Mouse (Mus musculus): ENCODE measurements around the gene Sgcb.
"Not testable (repeated sequence)": the region's sequence is repeated elsewhere in the genome, so short reads cannot be mapped to it uniquely, and the experiment has no call there.

Sgcb gene

DNA sequence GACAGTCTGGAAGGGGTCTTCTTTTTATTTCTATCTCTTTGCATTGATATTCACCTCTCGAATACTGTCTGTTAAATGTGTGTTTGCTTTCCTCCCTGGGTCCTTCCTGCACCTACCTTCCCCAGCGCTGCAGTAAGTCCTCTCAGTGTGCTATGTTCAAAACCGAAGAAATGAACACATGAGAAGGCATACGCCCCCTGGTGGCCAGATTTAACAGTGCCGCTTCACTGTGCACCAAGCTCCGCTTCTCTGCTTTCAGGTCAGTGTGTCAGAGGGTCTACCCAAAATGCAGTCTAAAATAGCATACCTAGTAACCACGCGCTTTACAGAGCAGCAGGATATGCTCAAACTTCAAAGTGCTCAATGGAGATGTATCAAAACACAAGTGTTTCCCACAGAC lies 14.4 kb downstream of the Sgcb start:
- DNase-seq (ENCODE audit: low read depth, low spot score): peak; percentile 45

DNA sequence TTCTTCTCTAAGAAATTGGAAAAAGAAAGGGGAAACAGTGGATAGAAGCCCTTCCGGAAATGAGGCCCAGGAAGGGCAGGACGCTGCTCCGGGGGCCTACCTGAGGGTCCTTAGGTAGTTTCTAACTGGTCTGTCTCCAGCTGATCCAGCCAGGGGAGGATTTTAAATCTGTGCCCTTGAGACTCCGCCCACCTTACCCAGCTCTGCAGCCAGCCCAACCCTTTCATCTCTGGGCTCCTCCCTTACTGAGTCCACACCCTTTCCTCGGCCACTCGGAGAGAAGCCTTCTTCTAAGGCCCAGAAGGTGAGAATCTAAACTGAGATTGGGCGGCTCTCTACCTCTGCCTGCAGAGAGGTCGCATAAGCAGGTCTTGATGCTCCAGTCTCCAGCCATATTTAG lies 15.3 kb downstream of the Sgcb start, which contains the start of gene Lrrc66:
TSS of gene Lrrc66 (minus strand) at position 236 of the 400 bp plus-strand sequence.
- no peak for DNase-seq (ENCODE audit: low read depth, low spot score)

DNA sequence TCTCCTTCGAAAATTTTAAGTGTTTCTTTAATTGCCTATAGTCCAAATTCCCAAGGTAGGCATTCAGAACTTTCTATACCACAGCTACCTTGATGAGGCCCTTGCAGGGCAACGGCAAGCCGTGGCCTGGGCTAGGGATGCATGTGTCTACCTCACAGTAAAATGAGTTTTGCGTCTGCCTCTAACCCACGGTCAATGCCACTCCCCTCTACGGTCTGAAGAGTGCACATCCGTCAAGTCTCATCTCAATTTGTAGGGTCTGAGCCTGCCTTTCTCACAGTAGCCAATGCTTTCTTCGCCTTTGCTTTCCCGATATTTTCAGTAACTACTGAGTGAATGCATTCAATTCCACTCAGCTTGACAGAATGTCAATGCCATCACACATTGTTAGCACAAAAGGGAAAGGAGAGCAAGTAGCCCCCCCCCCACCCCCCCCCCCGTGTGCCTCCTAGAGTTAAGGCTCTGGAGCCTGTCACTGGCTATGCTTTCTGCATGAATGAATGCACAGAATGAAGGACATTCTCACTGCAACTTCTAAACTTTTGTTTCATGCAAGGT lies 16.5 kb downstream of the Sgcb start:
- DNase-seq (ENCODE audit: low read depth, low spot score): no peak

DNA sequence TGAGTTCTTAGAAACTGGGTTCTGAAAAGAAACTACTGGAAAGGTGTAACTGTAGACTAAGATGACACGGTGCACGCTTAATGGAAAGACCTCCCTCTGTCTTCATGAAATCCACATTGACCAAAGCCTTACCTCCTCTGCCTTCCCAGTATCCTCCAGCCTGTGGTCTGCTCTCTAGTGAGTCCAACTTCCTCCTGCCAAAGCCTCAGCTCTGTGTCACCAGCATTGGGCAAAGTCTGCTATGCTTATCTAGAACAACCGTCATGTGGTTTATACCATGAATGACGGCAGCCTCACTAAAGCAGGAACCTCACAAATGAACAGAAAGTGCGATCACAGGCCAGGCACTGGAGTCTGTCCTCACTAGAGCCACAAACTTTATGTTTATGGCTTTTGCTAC lies 17.4 kb downstream of the Sgcb start:
- DNase-seq (ENCODE audit: low read depth, low spot score): no peak

DNA sequence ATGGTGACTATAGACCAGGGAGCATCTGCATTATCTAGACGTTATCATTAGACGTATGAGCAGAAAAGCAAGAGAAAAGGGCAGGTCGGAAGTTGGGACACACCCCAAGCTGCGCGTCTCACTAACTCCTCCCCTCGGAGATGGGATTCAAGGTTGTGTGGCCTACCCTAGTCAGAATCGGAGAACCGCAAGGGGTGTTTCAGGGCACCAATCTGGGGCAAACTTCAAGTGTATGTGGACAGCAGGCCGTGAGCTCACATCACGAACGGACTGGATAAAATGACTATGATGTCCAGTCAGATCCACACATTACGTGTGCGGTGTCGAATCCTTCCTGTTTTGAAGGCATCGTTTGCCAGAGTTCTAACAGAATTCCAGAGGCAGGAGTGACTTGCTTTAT lies 19.6 kb downstream of the Sgcb start:
- no peak for DNase-seq (ENCODE audit: low read depth, low spot score)

DNA sequence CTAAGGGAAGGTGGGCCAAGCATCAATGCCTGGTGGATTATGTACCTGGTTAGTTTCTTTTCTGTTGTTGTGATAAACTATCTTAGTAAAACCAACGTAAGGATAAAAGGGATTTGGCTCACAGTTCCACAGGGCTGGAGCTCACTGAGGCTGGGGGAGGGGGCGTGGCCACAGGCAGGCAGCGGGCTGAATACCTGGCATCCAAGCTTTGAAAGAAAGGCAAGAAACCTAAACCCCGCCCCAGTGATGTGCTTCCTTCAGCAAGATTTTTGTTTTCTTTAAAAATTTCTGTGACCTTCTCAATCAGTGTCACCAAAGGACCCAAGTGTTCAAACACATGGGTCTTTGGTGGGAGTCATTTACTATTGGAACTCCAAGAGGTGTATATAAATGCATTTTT lies 20.0 kb downstream of the Sgcb start:
- no peak for DNase-seq (ENCODE audit: low read depth, low spot score)

DNA sequence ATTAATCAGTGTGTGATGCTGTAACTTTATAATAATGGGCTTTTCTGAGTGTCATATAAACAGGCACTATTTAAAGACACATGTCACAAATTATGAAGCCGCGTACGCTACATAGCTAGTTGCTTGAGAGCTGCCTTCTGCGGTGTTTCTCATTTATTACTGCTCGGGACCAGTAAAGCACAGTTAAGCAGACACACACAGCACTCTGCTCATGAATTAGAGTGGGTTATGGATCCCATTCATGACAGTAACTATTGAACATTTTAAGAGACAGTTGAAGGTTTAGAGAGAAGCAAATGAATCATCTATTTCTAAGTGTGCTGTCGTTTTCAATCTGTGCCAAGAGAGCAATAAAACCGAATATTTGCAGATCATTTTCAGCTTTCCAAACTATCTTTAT lies 20.7 kb downstream of the Sgcb start:
- DNase-seq (ENCODE audit: low read depth, low spot score): no peak

DNA sequence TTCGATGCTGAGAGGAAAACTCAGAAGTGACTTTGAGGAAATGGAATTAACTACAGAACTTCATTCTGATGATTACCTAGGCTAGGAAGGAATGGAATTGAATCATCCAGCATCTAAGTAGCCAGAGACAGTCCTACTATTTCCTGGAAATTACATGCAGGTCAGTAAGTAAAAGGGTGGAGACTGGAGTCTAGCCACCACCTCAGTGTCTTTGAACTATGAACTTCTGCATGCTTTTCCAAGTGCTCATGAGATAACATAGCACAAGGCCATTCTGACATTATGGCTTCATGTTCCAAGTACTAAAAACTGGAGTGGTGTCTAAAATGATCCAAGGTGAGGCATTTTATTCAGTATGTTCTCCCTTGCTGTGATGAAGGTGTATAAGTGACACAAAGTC lies 22.1 kb downstream of the Sgcb start:
- DNase-seq (ENCODE audit: low read depth, low spot score): no peak

DNA sequence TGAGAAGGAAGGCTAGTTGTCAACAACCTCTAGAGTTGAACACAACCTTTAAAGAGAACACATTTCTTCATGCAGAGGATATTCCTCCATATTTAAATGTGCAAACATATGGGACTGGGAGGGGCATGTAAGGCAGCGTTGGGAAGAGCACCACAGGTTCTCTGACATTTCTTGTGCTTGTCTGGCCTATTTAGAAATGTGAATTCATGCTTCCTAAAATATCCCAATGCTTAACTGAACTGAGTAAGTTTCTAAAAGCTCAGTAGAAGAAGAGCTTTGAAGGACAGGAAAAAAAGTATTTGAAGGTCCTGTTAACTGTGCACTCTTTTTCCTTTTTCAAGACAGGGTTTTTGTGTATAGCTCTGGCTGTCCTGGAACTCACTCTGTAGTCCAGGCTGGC lies 28.6 kb downstream of the Sgcb start:
- peak; percentile 40 for DNase-seq (ENCODE audit: low read depth, low spot score)

DNA sequence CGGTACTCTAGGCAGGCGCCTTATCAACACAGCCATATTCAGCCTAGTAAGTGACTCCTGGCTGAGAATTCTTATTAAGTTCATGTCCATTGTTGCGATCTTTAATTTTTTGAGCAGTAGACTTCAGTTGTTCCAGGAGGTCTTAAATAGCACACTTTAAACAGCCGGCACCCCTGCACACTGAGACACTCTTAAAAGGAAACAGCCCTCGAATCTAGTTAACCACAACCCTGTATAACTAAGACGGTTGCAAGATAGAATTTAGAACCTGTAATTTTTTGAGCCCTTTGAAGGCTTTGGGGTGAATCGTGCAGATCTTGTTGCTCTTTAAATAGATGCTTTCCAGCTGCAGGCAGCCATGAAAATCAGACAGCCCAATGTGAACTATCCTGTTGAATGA lies 32.4 kb downstream of the Sgcb start:
- no peak for DNase-seq (ENCODE audit: low read depth, low spot score)

DNA sequence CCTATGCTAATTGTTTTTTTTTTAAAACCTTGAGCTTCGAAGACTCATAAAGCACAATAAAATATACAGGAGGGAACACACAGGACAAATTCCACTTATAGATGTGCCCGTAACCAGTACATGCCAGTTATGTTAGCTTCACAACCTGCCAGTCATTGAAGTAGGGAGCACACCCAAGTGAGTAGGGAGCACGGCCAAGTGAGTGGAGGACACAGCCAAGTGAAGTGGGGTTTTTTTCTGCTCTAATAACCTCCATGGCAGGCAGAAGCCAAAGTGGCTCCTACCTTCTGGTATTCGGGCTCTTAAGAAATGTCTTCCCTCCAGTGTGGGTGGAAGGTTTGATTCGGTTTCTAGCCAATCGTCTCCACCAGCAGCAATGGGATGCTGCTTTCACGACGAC lies 34.3 kb downstream of the Sgcb start:
- DNase-seq (ENCODE audit: low read depth, low spot score): no peak

DNA sequence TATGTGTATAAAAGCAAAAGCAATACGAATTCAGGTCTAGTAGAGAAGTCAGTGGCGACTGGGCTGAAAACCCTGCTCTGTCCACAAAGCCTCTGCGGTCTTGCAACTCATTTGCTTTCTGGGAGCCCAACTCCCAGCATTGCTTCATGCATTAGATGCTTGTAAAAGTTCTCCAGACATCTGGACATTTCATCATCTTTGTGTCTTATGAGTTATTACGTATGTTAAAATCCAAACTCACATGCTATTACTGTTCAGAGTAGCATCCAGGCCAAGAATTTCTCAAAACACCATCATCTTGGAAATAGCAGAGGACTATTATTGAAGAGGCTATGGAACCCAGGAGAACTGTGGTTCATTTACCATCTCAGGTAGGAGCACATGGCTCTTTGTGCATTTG lies 36.5 kb downstream of the Sgcb start:
- no peak for DNase-seq (ENCODE audit: low read depth, low spot score)

DNA sequence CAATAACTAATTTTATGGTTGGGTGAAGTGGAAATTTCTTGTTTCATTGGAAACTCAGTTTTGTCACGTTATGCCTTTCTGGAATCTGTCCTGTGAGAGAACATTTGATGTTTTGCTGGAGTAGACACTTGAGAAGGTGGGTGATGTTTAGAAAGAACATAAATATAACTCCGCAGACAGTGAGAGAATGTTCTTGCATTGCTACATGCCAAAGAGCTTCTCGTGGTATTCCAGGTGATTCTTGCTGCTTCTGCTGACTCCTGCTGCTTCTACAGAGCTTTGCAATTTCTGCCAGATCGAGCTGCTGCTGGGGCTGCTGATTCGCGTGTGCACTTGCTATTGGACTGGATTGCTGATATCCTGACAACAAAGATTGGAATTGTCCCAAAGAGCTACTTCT lies 42.6 kb downstream of the Sgcb start:
- DNase-seq (ENCODE audit: low read depth, low spot score): peak; percentile 79

DNA sequence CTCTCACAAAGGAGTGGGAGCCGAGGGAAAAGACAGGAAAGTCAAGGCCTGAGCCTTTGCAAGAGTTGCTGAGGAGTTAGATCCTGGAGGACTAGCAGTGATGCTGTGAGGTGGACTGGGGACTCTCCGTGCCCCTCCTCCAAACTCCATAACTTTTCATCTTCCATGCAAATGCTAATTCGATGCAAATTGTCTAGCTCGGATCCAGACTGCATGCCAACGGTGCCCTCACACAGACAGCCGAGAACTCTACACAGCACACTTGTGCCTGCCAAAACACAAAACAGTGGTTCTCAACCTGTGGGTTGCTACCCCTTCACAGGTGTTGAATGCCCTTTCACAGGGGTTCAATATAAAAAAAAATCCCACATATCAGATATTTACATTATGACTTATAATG lies 43.0 kb downstream of the Sgcb start:
- no peak for DNase-seq (ENCODE audit: low read depth, low spot score)

DNA sequence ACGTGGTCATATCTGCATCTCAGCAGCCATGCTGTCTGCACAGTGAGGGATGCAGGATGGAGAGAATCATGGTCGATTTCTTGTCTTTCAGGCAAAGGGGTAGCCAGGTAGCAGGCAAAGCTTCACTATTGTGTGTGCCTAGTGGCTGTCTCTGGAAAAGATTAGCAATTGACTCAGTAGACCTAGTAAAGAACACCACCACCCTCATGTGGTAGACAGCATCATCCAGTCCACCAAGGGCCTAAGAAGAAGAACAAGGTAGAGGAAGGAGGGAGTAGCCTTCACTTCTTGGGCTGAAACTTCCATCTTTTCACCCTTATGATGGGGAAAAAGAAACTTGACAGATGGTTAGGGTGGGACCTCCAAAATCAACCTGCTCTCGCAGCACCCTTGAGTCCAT lies 44.7 kb downstream of the Sgcb start:
- no peak for DNase-seq (ENCODE audit: low read depth, low spot score)

DNA sequence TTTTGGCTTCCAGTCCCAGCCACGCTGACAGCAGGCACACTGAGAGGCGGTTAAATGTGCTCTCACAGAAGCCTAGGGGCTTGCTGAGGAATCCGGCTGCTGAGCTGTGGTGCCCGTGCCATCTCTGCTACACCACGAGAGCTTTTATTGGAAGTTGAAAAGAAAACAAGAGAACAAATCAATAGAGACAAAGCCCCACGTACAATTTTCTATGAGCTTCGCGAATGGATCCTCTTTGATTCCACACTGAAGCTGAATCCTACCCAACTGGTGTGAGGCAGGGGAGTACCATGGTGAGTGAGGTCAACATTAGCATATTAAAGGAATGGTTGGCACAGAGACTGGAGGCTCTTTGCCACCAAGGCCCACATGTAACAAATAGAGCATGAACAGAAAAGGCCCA lies 46.2 kb downstream of the Sgcb start:
- DNase-seq (ENCODE audit: low read depth, low spot score): no peak

DNA sequence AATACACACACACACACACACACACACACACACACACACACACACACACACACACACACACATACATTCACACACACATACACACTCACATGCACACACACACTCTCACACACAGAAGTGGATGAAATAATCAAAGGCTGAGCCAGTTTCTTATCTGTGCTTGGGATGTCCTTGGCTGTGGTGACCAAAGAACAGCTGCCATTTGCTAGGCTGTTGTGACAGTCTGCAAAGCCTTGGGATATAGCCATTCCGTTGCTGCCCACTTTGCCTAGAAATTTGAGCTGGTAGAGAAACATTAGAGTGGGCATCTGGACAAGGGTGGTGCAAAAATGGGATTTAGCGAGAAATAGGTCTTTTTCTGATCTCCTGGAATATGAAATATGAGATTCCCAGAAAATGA lies 47.6 kb downstream of the Sgcb start:
- DNase-seq (ENCODE audit: low read depth, low spot score): no peak

DNA sequence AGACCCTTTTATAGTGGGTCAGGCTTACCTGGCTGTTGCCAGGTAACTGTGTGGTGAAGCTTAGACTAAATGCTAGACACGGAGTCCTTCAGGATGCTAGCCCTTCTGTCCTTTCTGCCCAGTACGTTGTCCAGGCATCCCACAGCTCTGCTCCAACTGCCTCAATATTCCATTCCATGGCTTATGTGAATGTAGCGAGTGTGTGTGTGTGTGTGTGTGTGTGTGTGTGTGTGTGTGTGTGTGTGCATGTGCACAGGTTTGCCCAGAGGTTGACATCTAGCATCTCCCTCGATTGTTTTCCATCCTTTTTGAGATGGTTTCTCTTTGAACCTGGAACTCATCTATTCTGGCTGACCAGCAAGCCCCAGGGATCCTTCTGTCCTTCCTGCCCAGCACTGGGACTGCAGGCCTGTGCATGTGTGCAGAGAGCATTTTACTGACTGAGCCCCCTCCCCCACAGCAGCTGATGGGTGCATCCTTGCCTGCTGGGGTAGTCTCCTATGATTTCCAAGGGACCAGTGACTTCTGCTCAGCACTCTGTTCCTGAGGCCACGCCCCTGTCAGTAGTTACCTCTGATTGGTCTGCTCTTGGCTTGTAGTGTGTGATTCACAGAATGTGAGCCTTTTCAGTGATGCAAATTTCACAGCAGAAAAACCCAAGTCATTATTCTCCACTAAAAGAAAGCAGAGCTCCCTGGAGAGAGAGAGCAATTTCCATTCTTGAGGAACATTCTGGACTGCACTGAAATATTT lies 48.5 kb downstream of the Sgcb start:
- DNase-seq (ENCODE audit: low read depth, low spot score): no peak

DNA sequence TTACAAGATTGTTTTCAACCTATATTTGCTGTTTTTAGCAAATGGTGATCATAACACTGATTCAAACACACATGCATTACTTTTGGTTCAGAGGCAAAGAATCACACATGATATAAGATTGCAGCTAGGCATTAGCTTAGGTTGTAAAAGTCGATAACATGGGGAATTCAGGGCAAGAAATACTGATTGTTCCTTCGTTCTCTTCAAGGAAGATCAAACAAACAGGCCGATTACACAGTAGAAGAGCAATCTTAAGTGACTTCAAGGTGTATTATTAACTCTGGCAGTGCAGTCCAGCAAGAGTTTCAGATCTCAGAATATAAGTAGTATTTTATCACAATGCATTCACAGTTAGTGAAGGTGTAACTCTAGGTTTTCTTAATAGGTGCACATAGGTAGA lies 60.5 kb downstream of the Sgcb start:
- no peak for DNase-seq (ENCODE audit: low read depth, low spot score)

DNA sequence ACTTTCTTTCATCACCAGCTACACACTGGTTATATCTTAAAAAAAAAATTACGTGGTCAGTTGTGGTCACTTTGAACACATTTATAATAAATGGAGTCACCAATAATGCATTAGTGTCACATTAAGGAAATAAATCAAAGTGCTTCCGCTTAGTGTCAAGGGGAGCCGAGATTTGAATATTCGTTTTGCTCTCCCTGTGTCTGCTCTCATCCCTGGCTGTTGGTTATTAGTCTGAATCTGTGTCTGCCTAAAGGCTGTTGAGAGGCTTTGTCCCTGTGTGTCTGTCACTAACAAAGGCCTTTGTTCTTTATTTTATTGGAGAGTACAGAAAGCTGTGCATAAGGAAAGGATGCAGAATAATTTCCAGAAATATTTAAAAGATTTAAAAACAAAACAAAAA lies 61.0 kb downstream of the Sgcb start:
- no peak for DNase-seq (ENCODE audit: low read depth, low spot score)

DNA sequence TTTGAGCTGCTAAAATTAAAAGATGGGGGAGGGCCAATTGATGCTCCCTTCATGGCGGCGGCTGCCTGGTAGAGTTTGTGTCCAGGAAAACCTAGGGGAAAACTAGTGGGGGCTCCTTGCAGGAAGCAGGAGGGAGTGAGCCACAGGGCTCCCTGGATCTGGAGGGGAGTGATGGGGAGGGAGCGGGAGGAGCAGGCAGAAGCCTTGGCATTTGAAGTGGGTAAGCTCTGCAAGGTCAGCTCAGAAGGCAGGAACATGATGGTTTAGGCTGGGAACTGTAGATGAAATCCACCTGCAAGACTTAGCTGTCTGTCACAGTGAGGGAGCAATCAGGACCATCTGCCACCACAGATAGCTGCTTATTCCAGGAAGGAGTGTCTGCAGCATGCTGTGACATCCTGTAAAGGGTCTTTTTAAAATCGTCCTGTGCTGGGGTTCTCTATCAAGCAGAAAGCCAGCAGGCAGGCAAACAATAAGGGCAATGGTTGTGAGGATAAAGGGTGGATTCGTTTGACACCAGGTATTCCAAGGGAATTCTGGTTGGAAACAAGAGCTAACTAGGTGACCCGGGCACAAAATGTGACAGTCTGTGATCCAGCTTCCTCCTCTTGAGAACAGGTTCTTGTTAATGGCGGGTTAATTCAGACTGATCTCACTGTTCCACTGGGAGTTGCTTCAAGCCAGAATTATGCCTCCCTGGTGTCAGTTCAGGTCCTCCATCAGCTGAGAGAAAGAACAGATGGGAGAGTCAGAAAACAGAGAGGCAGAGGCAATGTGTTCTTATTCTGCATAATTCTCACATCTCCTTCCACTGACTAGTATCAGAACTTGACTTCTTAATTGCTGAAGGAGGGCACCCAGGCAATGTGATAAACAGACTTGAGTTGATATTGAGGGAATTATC lies 62.1 kb downstream of the Sgcb start:
- no peak for DNase-seq (ENCODE audit: low read depth, low spot score)

DNA sequence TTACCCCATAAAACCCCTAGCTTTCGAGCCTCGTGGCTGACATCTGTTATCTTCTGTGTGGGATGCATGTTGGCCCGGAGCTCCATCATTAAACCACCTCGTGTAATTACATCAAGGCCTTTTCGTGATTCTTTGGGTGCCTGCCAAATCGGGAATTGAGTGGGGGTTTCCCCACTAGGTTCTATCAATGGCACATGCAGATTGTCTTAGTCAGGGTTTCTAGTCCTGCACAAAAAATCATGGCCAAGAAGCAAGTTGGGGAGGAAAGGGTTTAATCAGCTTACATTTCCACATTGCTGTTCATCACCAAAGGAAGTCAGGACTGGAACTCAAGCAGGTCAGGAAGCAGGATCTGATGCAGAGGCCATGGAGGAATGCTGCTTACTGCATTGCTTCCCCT lies 63.6 kb downstream of the Sgcb start:
- not testable (repeated sequence) for DNase-seq (ENCODE audit: low read depth, low spot score)

Data from telencephalon, adult 2 months (tissue).